Mouse (Mus musculus) intestine, postnatal 0 days (tissue): Measurements from ENCODE around the gene Rffl. TPM values are rescaled to one million over a fixed set of nuclear protein-coding genes. Genes with fewer than 3 reads are reported as not detected.

ENCODE experiments used
- ATAC-seq: fragments of 200-750 bp; cut with Nextera tagmentation; 2 replicates; pipeline ENCODE4 v1.8.0; 2017; ENCODE audit warnings: mild to moderate bottlenecking, moderate TSS enrichment, moderate library complexity
- H3K27ac ChIP-seq: fragments of 300-500 bp; sonication (generic); 2 replicates; pipeline ENCODE4 v1.5.1; 2014; ENCODE audit warnings: mild to moderate bottlenecking, low read depth, low read length, moderate library complexity
- H3K27me3 ChIP-seq: fragments of 300-500 bp; sonication (generic); replicated peaks from 2 replicates; pipeline ENCODE4 v1.6.1; 2014; ENCODE audit warnings: low read length, mixed read lengths; ENCODE audit not compliant: control insufficient read depth, insufficient read depth
- H3K36me3 ChIP-seq: fragments of 300-500 bp; sonication (generic); 2 replicates; pipeline ENCODE4 v1.6.1; 2014; ENCODE audit warnings: mild to moderate bottlenecking, moderate library complexity; ENCODE audit not compliant: control insufficient read depth, insufficient read depth
- H3K4me1 ChIP-seq: fragments of 300-500 bp; sonication (generic); replicated peaks from 2 replicates; pipeline ENCODE4 v1.6.1; 2014; ENCODE audit warnings: antibody characterized with exemption, low read length, mixed read lengths; ENCODE audit not compliant: control insufficient read depth, insufficient read depth
- H3K4me2 ChIP-seq: fragments of 300-500 bp; sonication (generic); replicated peaks from 2 replicates; pipeline ENCODE4 v1.6.1; 2014; ENCODE audit warnings: low read depth, mild to moderate bottlenecking, moderate library complexity
- H3K4me3 ChIP-seq: fragments of 300-500 bp; sonication (generic); 2 replicates; pipeline ENCODE4 v1.5.1; 2014; ENCODE audit warnings: low read depth, low read length
- H3K9ac ChIP-seq: fragments of 300-500 bp; sonication (generic); 2 replicates; pipeline ENCODE4 v1.6.1; 2014; ENCODE audit warnings: mild to moderate bottlenecking, low read depth, low read length
- H3K9me3 ChIP-seq: fragments of 300-500 bp; sonication (generic); 2 replicates; pipeline ENCODE4 v1.6.1; 2016; ENCODE audit warnings: mixed run types; ENCODE audit not compliant: control insufficient read depth
- CTCF ChIP-seq: sonication (generic); IDR thresholded peaks from 2 replicates; pipeline ENCODE4 v1.5.1; 2016; ENCODE audit warnings: low read depth, mild to moderate bottlenecking, control low read depth, antibody characterized with exemption, moderate library complexity
- WGBS: fragments of 180-500 bp; shearing (Covaris S2); extraction: QIAGEN DNeasy Blood & Tissue Kit; methylation state at CpG from one replicate; pipeline ENCODE4 v1.1.7; 2014; 5-methylcytosine and 5-hydroxymethylcytosine counted together
- polyA plus RNA-seq: library from polyadenylated mRNA; unstranded; fragments of >200 nt; fragmentation: Nextera tagmentation; extraction: Ambion mirVana; gene quantifications from 2 replicates; pipeline ENCODE4 v1.2.1, GENCODE M21; 2015

Rffl gene
- polyA plus RNA-seq, 1 experiment from 2014 or later, result 9.7 TPM

GRCm38 (mm10) chr11:82907651-82908607 lies 36.9 kb upstream of the Rffl start, which contains the start of gene Nle1:
Nle1 (minus strand) TSS chr11:82908411.
- Histone ChIP-seq H3K27ac (no peak within 1 kb of the TSS), H3K4me3 (peak within 1 kb of the TSS; percentile 68), H3K4me2 (peak within 1 kb of the TSS; percentile 83), H3K9me3 (no peaks in the 10 kb centered on the region), H3K4me1 (no peaks in the 10 kb centered on the region), H3K27me3 (no peaks in the 10 kb centered on the region), H3K36me3 (peaks cover 23% of the 10 kb centered on the region), H3K9ac (peak within 1 kb of the TSS; percentile 57)
- peak; percentile 97 for TF ChIP-seq CTCF
- peak; percentile 86 for ATAC-seq
- WGBS, result 1% methylated on average over 73 of the region's 73 CpGs

GRCm38 (mm10) chr11:82905816-82906215 lies 34.8 kb upstream of the Rffl start:
- peaks cover 43% of the 10 kb centered on the region for H3K36me3 ChIP-seq
- H3K4me2 ChIP-seq, result no peak overlapping the region
- H3K27ac ChIP-seq, result no peak overlapping the region
- no peaks in the 10 kb centered on the region for H3K27me3 ChIP-seq
- H3K9me3 ChIP-seq, result no peaks in the 10 kb centered on the region
- no peak for TF ChIP-seq CTCF
- H3K9ac ChIP-seq, result no peak overlapping the region
- H3K4me3 ChIP-seq, result no peak overlapping the region
- ATAC-seq, result no peak
- 93% methylated on average over 5 of the region's 5 CpGs for WGBS
- no peaks in the 10 kb centered on the region for H3K4me1 ChIP-seq

- H3K4me2 ChIP-seq, result no peak overlapping the region
- no peak overlapping the region for H3K9ac ChIP-seq
- ATAC-seq, result no peak
- no peak overlapping the region for H3K4me3 ChIP-seq
- H3K27me3 ChIP-seq, result no peaks in the 10 kb centered on the region
- TF ChIP-seq CTCF, result no peak
- H3K9me3 ChIP-seq, result no peaks in the 10 kb centered on the region
- H3K36me3 ChIP-seq, result peaks cover 51% of the 10 kb centered on the region
- H3K4me1 ChIP-seq, result no peaks in the 10 kb centered on the region
- H3K27ac ChIP-seq, result no peak overlapping the region
- WGBS, result 60% methylated on average over 8 of the region's 8 CpGs
These were observed 33.9 kb upstream of the Rffl start for GRCm38 (mm10) chr11:82904952-82905351.

DNA sequence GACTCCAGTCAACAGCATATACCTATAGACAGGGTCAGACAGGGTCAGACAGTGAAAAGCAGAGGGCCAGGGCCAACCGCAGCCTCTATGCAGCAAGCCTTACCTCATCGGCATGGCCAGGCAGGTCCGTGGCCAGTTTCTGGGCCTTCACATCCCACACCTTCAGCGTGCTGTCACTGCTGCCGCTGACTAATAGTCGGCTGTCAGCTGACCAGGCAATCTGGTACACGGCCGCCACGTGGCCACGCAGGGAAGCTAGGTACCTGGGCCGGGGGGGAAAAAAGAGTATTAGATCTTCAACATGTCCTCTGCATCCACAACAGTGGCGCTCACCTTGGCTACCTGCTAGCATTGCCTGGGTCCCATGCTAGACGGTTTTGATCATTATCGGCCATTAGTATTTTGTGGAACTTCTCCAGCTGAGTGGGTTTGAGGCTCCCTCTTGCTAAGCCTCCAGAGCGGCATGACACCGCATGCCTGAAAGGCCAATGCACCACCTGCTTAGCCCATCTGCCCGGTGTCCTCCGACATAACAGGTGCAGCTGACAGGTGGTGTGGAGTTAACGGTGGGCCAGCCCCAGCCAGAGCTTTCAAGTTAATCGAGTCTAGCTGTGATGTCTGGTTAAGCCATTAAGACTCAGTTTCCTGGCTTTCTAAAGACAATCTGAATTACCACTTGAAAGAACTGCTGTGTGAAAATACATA lies 30.7 kb upstream of the Rffl start:
- Histone ChIP-seq H3K27me3 (no peaks in the 10 kb centered on the region), H3K36me3 (peaks cover 51% of the 10 kb centered on the region), H3K9ac (no peak overlapping the region), H3K4me3 (no peak overlapping the region), H3K4me2 (no peak overlapping the region), H3K27ac (no peak overlapping the region), H3K9me3 (no peaks in the 10 kb centered on the region), H3K4me1 (no peaks in the 10 kb centered on the region)
- no peak for ATAC-seq
- WGBS, result 92% methylated on average over 20 of the region's 20 CpGs
- no peak for TF ChIP-seq CTCF

DNA sequence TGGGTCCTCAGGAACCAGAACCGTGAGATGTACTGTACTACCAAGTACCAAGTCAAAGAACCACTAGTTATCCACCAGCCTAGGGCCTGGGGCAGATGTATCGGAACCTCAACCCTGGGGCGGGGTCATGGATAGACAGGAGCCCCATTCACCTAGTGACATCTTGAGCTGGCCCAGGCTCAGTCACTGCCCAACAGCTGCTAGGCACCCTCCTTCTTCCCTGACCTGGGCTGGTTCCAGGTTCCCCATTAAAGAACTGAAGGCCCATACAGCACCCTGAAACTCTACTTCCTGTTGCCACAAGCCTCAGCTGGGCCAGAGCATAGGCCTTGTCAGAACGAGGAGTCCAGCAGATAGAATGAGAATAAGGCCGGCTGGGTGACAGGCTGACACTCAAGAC lies 28.7 kb upstream of the Rffl start:
- TF ChIP-seq CTCF, result no peak
- no peak overlapping the region for H3K9ac ChIP-seq
- no peak for ATAC-seq
- peaks cover 44% of the 10 kb centered on the region for H3K36me3 ChIP-seq
- H3K4me1 ChIP-seq, result no peaks in the 10 kb centered on the region
- no peaks in the 10 kb centered on the region for H3K27me3 ChIP-seq
- H3K27ac ChIP-seq, result no peak overlapping the region
- 96% methylated on average over 5 of the region's 5 CpGs for WGBS
- no peak overlapping the region for H3K4me3 ChIP-seq
- no peak overlapping the region for H3K4me2 ChIP-seq
- no peaks in the 10 kb centered on the region for H3K9me3 ChIP-seq

DNA sequence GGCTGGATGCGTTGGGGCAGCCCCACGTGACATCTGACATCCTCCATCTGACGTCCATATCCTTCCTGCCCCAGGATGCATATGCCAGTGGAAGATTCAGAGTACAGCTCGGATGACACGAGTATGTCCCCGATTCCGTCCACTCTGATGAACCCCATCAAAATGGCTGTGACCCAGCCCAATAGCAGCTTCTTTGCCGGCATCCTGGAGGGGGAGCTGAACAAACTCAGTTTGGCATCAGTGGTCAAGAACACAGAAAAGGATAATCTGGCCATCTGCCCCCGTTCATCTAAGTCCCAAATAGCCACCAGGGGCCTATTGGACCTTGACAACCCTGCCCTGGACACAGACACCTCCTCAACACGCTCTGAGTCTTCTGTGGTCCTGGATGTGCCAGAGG lies 26.5 kb upstream of the Rffl start:
- ATAC-seq, result no peak
- Histone ChIP-seq H3K27ac (no peak overlapping the region), H3K9me3 (no peaks in the 10 kb centered on the region), H3K4me2 (no peak overlapping the region), H3K4me1 (no peaks in the 10 kb centered on the region), H3K36me3 (peaks cover 24% of the 10 kb centered on the region), H3K4me3 (no peak overlapping the region), H3K9ac (no peak overlapping the region), H3K27me3 (no peaks in the 10 kb centered on the region)
- 83% methylated on average over 10 of the region's 10 CpGs for WGBS
- no peak for TF ChIP-seq CTCF
